Mouse (Mus musculus) liver, embryonic 14.5 days (tissue): Measurements from ENCODE around the gene Hist2h2ac.

Source experiments
- CTCF ChIP-seq: IDR thresholded peaks from 2 replicates; pipeline ENCODE4 v1.5.1; 2016; ENCODE audit warnings: antibody characterized with exemption, low read depth, control low read depth
- EP300 ChIP-seq: IDR thresholded peaks from 2 replicates; pipeline ENCODE4 v1.6.1; 2016; ENCODE audit warnings: antibody characterized with exemption, low read depth

DNA sequence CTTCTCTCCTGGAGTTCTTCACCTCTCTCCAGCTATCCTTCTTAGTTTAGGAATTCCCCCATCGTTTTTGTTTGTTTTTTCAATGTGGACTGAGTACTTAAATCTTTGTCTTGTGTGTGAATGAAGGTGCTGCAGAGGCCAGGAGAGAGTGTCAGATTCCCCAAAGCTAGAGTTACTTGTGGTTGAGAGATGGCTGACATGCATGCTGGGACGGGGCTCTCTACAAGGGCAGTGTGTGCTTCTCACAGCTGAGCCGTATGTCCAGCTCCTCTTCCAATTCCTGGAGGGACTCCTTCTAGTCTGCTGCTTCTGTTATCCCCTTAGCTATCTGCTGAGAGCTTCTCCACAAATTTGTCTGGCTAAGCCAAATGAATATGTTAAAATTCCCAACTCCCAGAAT lies 15.2 kb upstream of the Hist2h2ac start:
- no peak for TF ChIP-seq CTCF
- TF ChIP-seq EP300 = no peak
